Mouse (Mus musculus) neural tube, embryonic 12.5 days (tissue): Measurements from ENCODE around the gene Elmo1. TPM values are rescaled to one million over a fixed set of nuclear protein-coding genes. Genes with fewer than 3 reads are reported as not detected.

Experiments used
- ATAC-seq: fragments of 200-750 bp; cut with Nextera tagmentation; 2 replicates; pipeline ENCODE4 v1.8.0; 2017; ENCODE audit warnings: low read depth, mild to moderate bottlenecking, moderate TSS enrichment, moderate library complexity; ENCODE audit not compliant: low FRiP score
- H3K27ac ChIP-seq: fragments of 300-500 bp; sonication (generic); 2 replicates; pipeline ENCODE4 v1.5.1; 2016
- H3K27me3 ChIP-seq: fragments of 300-500 bp; sonication (generic); replicated peaks from 2 replicates; pipeline ENCODE4 v1.6.1; 2016; ENCODE audit warnings: mild to moderate bottlenecking
- H3K36me3 ChIP-seq: fragments of 300-500 bp; sonication (generic); 2 replicates; pipeline ENCODE4 v1.6.1; 2016; ENCODE audit warnings: mild to moderate bottlenecking
- H3K4me1 ChIP-seq: fragments of 300-500 bp; sonication (generic); 2 replicates; pipeline ENCODE4 v1.6.1; 2016
- H3K4me2 ChIP-seq: fragments of 300-500 bp; sonication (generic); replicated peaks from 2 replicates; pipeline ENCODE4 v1.6.1; 2016; ENCODE audit warnings: mild to moderate bottlenecking
- H3K4me3 ChIP-seq: fragments of 300-500 bp; sonication (generic); 2 replicates; pipeline ENCODE4 v1.5.1; 2016
- H3K9ac ChIP-seq: fragments of 300-500 bp; sonication (generic); 2 replicates; pipeline ENCODE4 v1.6.1; 2016; ENCODE audit warnings: mild to moderate bottlenecking
- H3K9me3 ChIP-seq: fragments of 300-500 bp; sonication (generic); 2 replicates; pipeline ENCODE4 v1.6.1; 2016; ENCODE audit warnings: mild to moderate bottlenecking
- WGBS: fragments of 180-500 bp; shearing (Covaris S2); methylation state at CpG from one replicate; pipeline ENCODE4 v1.1.7; 2016; 5-methylcytosine and 5-hydroxymethylcytosine counted together
- polyA plus RNA-seq: library from polyadenylated mRNA; unstranded; fragments of >200 nt; fragmentation: Nextera tagmentation; extraction: Ambion mirVana; gene quantifications from 2 replicates; pipeline ENCODE4 v1.2.1, GENCODE M21; 2016

Gene Elmo1
- polyA plus RNA-seq, result 36.1 and 39.5 TPM in 2 replicates

DNA sequence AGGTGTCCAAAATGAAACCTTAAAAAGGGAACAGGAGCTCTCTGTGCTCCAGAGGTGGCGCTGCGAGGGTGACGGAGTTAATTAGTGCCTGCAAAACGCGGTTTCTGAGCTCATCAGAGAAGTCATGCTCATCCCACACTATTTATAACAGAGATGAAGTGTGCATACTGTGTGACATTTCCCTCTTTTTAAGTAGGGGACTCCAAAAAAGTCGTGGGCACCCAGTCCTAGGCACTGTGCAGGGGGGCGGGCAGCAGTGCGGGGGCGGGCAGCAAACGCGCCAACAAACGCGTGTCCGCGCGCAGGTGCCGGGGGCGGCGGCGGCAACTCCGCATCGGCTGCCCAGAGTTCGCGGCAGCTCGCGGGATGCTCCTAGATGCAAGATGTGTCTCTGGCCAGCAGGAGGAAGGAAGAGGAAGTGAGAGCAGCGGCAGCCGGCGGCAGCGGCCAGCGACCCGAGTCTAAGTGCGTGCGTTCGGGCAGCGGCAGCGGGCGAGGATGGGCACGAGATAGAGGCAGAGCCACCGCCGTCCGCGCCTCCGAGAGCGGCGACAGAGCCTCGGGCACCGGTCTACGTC lies at the start of gene Elmo1:
TSS of gene Elmo1 (plus strand) at position 464 of the 578 bp plus-strand sequence.
- WGBS, result under 1% methylated on average over 49 of the region's 49 CpGs
- Histone ChIP-seq H3K27me3 (no peaks in the 10 kb centered on the region), H3K9me3 (no peaks in the 10 kb centered on the region), H3K4me1 (0 out of 2 replicates have a peak, but pooled peaks cover 5% of the 10 kb centered on the region), H3K36me3 (no peaks in the 10 kb centered on the region), H3K27ac (peak within 1 kb of the TSS; percentile 53; the same call in 1 of the 2 replicates), H3K9ac (peak within 1 kb of the TSS; percentile 74), H3K4me3 (peak within 1 kb of the TSS; percentile 84), H3K4me2 (peak within 1 kb of the TSS; percentile 94)
- ATAC-seq, result peak; percentile 83

GRCm38 (mm10) chr13:20041169-20041830 lies 49.1 kb upstream of the Elmo1 start:
- Histone ChIP-seq H3K27me3 (no peaks in the 10 kb centered on the region), H3K27ac (no peak overlapping the region), H3K4me2 (no peak overlapping the region), H3K4me1 (no peaks in the 10 kb centered on the region), H3K36me3 (no peaks in the 10 kb centered on the region), H3K9ac (no peak overlapping the region), H3K4me3 (no peak overlapping the region), H3K9me3 (no peaks in the 10 kb centered on the region)
- WGBS, result 12% methylated on average over 2 of the region's 2 CpGs
- peak; percentile 54 for ATAC-seq

DNA sequence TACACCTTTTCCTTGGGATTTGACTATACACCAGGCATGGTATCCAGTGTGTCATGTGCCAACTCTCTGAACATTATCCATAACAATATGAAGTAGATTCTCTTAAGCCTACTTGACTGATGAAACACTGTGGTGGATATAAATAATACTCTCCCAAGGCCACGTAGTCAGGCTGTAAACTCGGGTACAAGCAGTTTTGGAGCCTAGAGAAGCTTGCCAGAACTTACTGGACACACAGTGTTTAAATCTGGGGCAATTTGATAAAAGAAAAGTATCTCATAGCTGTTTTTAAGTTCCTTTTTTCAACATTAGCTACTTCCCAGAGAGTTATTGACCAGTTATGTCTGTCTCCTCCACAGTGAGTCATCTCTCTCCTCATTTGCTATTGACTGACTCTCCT lies 47.5 kb upstream of the Elmo1 start:
- no peaks in the 10 kb centered on the region for H3K27me3 ChIP-seq
- no peaks in the 10 kb centered on the region for H3K4me1 ChIP-seq
- H3K36me3 ChIP-seq, result no peaks in the 10 kb centered on the region
- H3K4me2 ChIP-seq, result no peak overlapping the region
- no peak overlapping the region for H3K27ac ChIP-seq
- H3K9ac ChIP-seq, result no peak overlapping the region
- no peak for ATAC-seq
- no peak overlapping the region for H3K4me3 ChIP-seq
- WGBS, result 88% methylated on average over 2 of the region's 2 CpGs
- no peaks in the 10 kb centered on the region for H3K9me3 ChIP-seq

DNA sequence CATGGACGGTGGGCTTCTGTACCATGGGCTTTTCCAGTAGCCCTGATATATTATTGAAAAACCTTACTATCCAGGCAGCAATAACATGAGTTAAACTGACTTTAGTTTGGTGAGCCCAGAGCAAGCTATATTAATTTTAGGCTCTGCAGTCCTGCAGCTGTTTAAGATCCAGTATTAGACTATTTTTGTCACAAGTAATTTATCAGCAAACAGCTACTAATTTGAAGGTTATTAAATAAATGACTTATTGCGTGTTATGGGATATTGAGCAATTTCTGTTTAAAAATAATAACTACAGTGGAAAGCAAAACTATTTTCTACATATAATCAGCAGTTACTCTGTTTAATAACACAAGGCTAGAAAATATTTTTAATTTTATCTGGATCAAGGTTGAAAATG lies 45.0 kb upstream of the Elmo1 start:
- ATAC-seq, result no peak
- no peaks in the 10 kb centered on the region for H3K36me3 ChIP-seq
- H3K4me1 ChIP-seq, result no peaks in the 10 kb centered on the region
- 95% methylated on average over 2 of the region's 2 CpGs for WGBS
- H3K27me3 ChIP-seq, result no peaks in the 10 kb centered on the region
- no peak overlapping the region for H3K9ac ChIP-seq
- no peak overlapping the region for H3K27ac ChIP-seq
- H3K4me3 ChIP-seq, result no peak overlapping the region
- H3K4me2 ChIP-seq, result no peak overlapping the region
- no peaks in the 10 kb centered on the region for H3K9me3 ChIP-seq

GRCm38 (mm10) chr13:20045836-20046235 lies 44.6 kb upstream of the Elmo1 start:
- no peak for ATAC-seq
- WGBS, result 83% methylated on average over 5 of the region's 5 CpGs
- Histone ChIP-seq H3K36me3 (no peaks in the 10 kb centered on the region), H3K4me3 (no peak overlapping the region), H3K27ac (no peak overlapping the region), H3K27me3 (no peaks in the 10 kb centered on the region), H3K9me3 (no peaks in the 10 kb centered on the region), H3K9ac (no peak overlapping the region), H3K4me2 (no peak overlapping the region), H3K4me1 (no peaks in the 10 kb centered on the region)

DNA sequence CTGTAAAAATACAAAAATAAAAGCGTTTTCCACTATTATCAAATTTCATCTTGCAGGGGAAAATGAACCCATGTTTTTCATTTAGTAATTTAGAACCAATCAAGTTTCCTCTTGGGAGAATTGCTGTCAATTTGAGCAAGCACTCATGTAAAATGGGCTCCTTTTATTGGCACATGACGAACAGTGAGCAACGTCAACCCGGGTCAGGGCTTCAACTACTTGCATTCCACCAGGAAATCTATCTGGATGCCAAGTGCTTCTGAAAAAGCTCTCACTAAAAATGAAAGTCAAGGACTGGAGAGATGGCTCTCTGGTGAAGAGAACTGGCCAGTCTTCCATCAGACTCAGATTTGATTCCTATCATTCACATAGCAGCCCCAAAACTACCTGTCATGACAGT lies 44.0 kb upstream of the Elmo1 start:
- no peaks in the 10 kb centered on the region for H3K36me3 ChIP-seq
- no peaks in the 10 kb centered on the region for H3K27me3 ChIP-seq
- no peak overlapping the region for H3K4me2 ChIP-seq
- no peak overlapping the region for H3K27ac ChIP-seq
- H3K9me3 ChIP-seq, result no peaks in the 10 kb centered on the region
- H3K9ac ChIP-seq, result no peak overlapping the region
- 91% methylated on average over 4 of the region's 4 CpGs for WGBS
- H3K4me3 ChIP-seq, result no peak overlapping the region
- H3K4me1 ChIP-seq, result no peaks in the 10 kb centered on the region
- ATAC-seq, result no peak

- H3K27ac ChIP-seq, result no peak overlapping the region
- WGBS, result 70% methylated on average over 14 of the region's 14 CpGs
- H3K36me3 ChIP-seq, result no peaks in the 10 kb centered on the region
Measured at GRCm38 (mm10) chr13:20047926-20048836, 42.2 kb upstream of the Elmo1 start.

DNA sequence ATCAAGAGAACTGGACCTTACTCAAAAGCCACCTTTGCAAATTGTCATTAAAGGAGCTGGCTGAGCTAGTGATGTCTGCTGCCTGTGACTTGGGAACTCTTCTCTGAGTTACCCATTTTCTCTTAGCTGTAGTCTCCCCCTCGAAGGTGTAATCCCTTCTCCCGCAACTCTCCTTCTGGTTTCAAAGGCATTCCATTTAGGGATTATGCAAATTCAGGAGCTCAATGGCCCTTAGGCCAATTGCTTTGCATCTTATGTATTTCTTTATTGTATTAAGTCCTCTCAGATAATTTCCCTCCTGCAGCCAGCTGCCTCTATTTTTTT lies 41.6 kb upstream of the Elmo1 start:
- Histone ChIP-seq H3K27ac (no peak overlapping the region), H3K9me3 (no peaks in the 10 kb centered on the region), H3K4me3 (no peak overlapping the region), H3K36me3 (no peaks in the 10 kb centered on the region), H3K4me2 (no peak overlapping the region), H3K27me3 (no peaks in the 10 kb centered on the region), H3K4me1 (no peaks in the 10 kb centered on the region), H3K9ac (no peak overlapping the region)
- no peak for ATAC-seq
- 54% methylated on average over 2 of the region's 2 CpGs for WGBS

More at GRCm38 (mm10) chr13:20047926-20048836, 42.2 kb upstream of the Elmo1 start:
- no peak overlapping the region for H3K4me3 ChIP-seq
- no peak for ATAC-seq
- H3K27me3 ChIP-seq, result no peaks in the 10 kb centered on the region
- no peaks in the 10 kb centered on the region for H3K4me1 ChIP-seq
- H3K9ac ChIP-seq, result no peak overlapping the region
- no peaks in the 10 kb centered on the region for H3K9me3 ChIP-seq
- H3K4me2 ChIP-seq, result no peak overlapping the region

DNA sequence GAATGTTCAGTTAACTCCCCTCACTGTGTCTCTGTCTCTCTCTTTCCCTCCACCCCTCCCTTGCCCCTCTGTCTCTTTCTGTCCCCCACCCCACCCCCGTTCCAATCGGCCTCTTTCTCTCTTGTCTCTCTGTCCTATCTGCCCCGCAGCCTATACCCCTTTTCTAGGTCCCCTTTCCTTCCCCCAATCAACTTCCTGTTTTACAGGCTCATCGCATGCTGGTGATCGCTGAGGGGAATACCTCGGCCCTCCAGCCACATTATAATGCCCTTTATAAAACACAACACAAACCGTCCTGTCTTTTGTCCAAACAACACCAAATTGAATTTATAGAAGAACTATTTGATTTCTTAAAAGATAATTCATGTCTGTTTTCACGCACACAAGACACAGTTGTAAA lies 40.7 kb upstream of the Elmo1 start:
- Histone ChIP-seq H3K4me3 (no peak overlapping the region), H3K27ac (no peak overlapping the region), H3K4me1 (no peaks in the 10 kb centered on the region), H3K9ac (no peak overlapping the region), H3K36me3 (no peaks in the 10 kb centered on the region), H3K9me3 (no peaks in the 10 kb centered on the region), H3K4me2 (no peak overlapping the region), H3K27me3 (no peaks in the 10 kb centered on the region)
- no peak for ATAC-seq
- 73% methylated on average over 8 of the region's 8 CpGs for WGBS

- Histone ChIP-seq H3K27ac (no peak overlapping the region), H3K9ac (no peak overlapping the region), H3K4me2 (no peak overlapping the region), H3K9me3 (no peaks in the 10 kb centered on the region), H3K27me3 (no peaks in the 10 kb centered on the region), H3K4me1 (no peaks in the 10 kb centered on the region), H3K36me3 (no peaks in the 10 kb centered on the region), H3K4me3 (no peak overlapping the region)
- WGBS, result 94% methylated on average over 10 of the region's 10 CpGs
- ATAC-seq, result no peak
Measured at GRCm38 (mm10) chr13:20050149-20050548, 40.2 kb upstream of the Elmo1 start.

GRCm38 (mm10) chr13:20057926-20058325 lies 32.5 kb upstream of the Elmo1 start:
- Histone ChIP-seq H3K9me3 (no peaks in the 10 kb centered on the region), H3K27me3 (no peaks in the 10 kb centered on the region), H3K4me1 (no peaks in the 10 kb centered on the region), H3K36me3 (no peaks in the 10 kb centered on the region), H3K9ac (no peak overlapping the region), H3K4me2 (no peak overlapping the region), H3K27ac (no peak overlapping the region), H3K4me3 (no peak overlapping the region)
- WGBS, result 84% methylated on average over 1 of the region's 1 CpGs
- ATAC-seq, result no peak

DNA sequence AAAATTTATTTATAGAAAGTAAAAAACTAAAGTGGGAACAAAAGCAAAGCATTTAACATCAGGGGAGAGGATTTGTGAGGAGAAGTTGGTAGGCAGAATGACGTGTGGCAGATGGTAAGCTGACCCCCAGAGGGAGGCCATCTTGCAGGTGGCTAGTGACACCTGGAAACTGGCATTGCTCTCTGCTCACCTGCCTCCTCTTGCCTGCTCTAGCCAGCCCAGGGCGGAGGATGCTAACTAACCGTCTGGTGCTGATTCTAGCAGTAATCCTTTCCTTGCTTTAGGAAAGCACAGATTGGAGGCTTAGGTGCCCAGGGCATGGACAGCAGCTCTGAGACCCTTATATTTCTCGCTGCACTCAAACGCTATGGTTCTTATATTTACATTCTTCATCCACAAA lies 29.4 kb upstream of the Elmo1 start:
- Histone ChIP-seq H3K36me3 (no peaks in the 10 kb centered on the region), H3K4me1 (no peaks in the 10 kb centered on the region), H3K9ac (no peak overlapping the region), H3K4me3 (no peak overlapping the region), H3K27me3 (no peaks in the 10 kb centered on the region), H3K27ac (no peak overlapping the region), H3K9me3 (no peaks in the 10 kb centered on the region), H3K4me2 (no peak overlapping the region)
- no peak for ATAC-seq
- 81% methylated on average over 5 of the region's 5 CpGs for WGBS
